Mouse (Mus musculus) erythroblast, embryonic 14.5 days (primary cell): ENCODE data around the gene Adamts9.

Experiments used
- GATA1 ChIP-seq: IDR thresholded peaks from 2 replicates; pipeline ENCODE4 v1.6.1; 2012; ENCODE audit warnings: low read length, inconsistent platforms, mixed read lengths
- TAL1 ChIP-seq: IDR thresholded peaks from 3 replicates; pipeline ENCODE4 v1.6.1; 2012; ENCODE audit warnings: low read length, inconsistent platforms, mixed read lengths

- TF ChIP-seq GATA1 (no peak), TAL1 (no peak)
These were observed 187.5 kb downstream of the Adamts9 start for GRCm38 (mm10) chr6:92755826-92756225.
